Mouse (Mus musculus) gastrocnemius, postnatal 14 days (tissue): ENCODE data around the gene Grm6. TPM values are rescaled to one million over a fixed set of nuclear protein-coding genes. Genes with fewer than 3 reads are reported as not detected.

Experiments
- DNase-seq: peaks from one replicate; pipeline ENCODE4 v3.0.0; 2021; ENCODE audit warnings: mixed read lengths
- intact Hi-C: fragments of 180-260 bp; cut with DNase I; formaldehyde crosslinking; loops from one replicate; pipeline ENCODE4 v1.15.1; 2025; ENCODE audit warnings: low total_unique reads
- long read RNA-seq, 2 experiments: library from polyadenylated mRNA; stranded (forward); transcript quantifications; one replicate each; pipeline ENCODE4 v2.0.0; 2021
- total RNA-seq, 2 experiments: library from RNA; stranded (reverse); gene quantifications; 2 replicates each; pipeline ENCODE4 v1.2.3; 2021

Grm6 gene
- not detected for total RNA-seq
- long read RNA-seq, experiment 1: 0 reads
- long read RNA-seq, experiment 2: 0 reads

DNA sequence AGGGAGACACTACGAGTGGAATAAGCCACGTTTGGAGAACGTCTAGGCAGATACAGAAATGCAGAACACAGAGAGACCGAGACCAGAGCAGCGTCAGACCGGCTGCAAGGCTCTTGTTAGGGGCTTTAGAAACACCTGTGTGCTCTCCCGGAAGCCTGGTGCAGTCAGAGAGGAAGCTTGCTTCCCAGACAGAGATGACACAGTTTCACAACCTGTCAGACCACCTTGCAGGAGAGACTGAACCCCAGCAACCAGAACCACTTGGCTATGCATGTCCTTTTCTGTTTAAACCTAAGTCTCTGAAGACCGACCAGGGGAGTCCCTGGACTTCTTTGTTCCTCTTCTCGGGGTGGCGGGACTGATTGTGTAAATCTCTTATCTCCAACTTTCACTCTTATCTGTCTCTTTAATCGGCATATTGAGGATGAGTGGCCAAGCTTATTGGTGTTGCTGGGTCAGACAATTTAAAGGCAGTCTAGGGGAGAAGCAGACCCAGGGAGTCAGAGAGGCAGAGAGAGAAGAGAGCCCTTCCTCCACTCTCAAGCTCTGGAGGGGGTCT lies at the start of gene Grm6:
TSS of gene Grm6 (plus strand) at position 509 of the 559 bp plus-strand sequence.
- DNase-seq: no peak
- intact Hi-C loops: no loop called here

DNA sequence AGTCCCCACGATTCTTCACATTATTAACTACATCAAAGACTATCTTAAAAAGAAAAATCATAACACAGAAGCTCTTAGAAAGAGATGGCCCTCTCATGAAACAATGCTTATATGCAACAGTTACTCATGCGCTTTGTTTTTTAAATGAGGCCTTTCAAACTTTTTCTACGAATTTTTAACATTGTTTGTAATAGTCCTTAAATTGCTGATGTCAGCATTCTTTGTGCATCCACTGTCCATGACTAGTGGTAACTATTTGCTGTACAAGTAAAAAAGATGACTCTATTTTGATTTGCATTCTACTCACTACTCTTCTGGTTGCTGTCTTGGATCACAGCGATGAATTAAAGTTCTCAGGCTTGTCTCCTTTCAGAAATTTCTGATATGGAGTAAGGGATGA lies 36.3 kb upstream of the Grm6 start:
- no peak for DNase-seq
- intact Hi-C loops: no loop called here

DNA sequence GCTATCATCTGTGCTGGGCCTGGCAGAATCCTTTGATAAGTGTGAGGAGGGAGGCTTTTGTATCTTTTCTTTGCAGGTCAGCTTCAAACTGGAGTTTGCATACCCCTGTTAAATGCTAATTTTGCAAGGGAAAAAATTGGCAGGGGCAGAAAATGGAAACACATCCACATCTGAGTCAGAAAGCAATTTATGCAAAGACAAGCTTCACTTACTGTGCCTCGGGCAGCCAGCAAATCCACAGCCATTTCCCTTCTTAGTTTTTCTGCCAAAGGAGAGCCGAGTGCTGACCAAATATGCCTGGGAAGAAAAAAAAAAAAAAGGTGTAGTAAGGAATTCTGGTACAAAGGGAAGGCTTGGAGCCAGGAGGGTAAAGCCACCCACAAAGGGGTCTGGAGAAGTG lies 24.3 kb upstream of the Grm6 start:
- DNase-seq: no peak
- intact Hi-C loops: no loop called here

DNA sequence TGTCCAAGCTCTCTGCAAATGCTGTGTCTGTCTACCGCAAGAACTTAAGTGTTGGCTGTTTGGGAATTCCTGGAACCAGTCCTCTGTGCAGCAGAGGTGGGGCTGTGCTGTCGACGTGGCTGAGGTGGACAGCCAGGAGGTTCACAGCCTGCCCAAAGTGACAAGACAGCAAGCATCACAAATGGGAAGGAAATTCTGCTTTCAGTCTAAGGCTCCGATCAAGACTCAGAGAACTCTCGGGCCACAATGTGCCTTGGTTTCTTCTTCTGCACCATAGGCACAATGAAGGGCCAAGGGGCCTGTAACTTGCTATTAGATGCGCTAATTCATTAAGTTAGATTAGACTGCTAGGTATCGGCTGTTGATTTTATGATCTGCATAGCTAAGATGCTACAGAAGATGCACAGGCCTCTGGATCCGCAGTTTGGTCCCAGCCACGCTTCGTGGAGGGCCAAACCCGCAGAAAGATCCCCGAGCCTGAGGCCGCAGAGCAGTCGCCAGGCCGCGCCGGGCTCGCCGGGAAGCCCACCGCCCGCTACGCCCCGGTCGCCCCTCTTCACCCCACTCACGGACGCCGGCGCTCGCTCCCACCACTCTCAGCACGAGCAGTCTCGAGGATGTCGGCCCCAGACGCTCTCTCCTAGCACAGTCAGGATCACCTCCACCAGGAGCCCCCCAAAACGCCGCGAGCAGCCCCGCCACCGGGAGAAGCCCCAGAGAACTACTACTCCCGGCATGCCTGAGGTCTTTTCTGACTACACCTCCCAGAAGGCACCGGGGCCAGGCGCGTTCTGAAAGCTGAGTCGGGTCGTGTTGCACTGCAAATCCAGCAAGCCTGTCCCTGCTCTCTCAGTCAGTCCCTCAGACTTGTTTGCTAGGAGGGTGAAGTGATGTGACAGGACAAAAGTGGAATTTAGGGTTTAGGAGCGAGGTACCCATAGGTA lies 23.2 kb upstream of the Grm6 start, which contains the start of gene Zfp354c:
TSS of gene Zfp354c (minus strand) at position 715 of the 944 bp plus-strand sequence.
- intact Hi-C loops: no loop called here
- DNase-seq: peak; percentile 89

DNA sequence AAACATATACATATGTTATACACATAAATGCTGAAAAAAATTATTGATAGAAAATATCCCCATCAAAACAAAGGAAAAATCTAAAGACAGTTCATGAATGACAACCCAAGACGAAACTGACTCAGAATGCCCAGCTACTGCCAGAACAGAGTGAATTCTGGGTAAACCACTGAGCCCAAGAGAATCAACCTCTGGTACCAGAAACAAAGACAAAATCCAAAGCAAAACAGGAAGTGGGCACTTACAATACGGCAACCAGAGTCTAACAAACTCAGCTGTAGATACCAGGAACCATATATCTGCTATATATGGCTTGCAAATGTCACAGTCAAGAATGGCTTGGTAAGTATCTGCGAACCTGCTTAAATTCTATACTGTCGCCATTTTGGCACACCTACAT lies 14.8 kb upstream of the Grm6 start:
- intact Hi-C loops: loop anchor here (10.0 kb wide), 2 partner anchors 99 to 229 kb away; partner anchors contain the start of gene Zfp354b
- DNase-seq: no peak

DNA sequence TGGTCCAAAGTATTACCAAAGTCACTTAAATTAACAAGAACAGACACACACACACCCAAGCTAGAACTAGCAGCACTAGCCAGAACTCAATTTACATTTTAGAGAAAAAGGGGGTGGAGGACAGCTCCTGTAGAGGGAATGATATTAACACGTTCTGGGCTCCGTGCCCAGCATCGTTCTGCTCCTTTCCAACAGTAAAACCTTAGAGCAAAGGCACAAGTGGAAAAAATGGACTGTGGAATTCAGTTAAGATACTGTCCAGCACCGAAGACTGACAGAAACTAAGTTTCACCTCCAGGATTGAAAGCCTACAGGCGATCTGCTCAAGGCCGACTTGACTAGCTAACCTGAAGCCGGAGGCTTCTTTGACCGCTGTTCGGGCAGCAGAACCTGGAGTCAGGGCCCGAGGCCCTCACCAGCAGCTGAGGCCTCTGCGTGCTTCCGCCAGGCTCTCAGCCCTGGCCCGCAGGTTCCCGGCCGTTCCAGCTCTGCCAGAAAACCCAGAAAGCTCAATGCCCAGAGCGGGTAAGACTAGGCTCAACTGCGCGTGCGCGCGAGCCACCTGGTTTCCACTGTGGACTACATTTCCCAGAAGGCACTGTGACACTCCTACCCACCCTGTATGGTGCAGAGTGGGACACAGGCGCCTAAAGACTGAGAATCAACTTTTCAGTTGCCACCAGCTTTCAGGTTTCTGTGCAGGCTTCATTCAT lies 9.3 kb upstream of the Grm6 start, which contains the start of gene Zfp879:
TSS of gene Zfp879 (minus strand) at position 530 of the 713 bp plus-strand sequence.
- peak; percentile 85 for DNase-seq
- intact Hi-C loops: no loop called here

DNA sequence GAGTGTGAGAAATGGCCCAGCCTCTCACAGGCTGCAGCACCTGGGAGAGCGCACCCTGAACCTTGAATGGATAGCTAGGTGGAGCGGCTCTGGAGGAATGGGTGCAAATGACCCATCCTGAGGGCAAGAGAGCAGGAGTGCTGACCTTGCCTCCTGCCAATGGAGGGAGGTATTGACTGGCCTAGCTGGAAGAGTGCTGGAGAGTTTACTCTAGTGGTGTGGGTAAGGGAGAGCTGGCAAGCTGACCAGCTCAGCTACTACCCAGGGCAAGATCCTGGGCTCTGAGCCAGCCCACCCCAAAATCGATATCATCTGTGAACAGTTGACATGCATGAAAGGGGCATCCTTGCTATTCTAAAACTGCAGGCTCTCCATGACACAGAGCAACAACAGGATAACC lies 4.5 kb upstream of the Grm6 start:
- intact Hi-C loops: no loop called here
- no peak for DNase-seq

DNA sequence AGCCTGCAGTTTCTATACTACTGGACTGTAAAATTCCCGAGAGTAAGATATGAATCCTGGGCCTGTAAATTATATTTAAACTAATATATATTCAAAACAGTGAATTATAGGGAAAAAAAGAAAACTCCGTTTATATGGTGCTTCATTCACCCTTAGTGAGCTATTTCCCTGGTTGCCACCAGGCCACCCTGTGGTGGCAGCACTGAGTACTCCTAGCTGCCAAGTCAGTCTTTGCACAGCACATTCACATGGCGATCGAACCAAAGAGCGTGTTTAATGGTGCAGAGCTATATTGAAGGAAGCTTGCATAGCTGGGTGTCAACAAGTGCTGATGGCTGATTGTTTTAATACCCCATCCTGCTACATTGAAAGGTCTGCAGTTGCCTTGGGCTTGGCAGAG lies 3.4 kb upstream of the Grm6 start:
- intact Hi-C loops: no loop called here
- DNase-seq: no peak

DNA sequence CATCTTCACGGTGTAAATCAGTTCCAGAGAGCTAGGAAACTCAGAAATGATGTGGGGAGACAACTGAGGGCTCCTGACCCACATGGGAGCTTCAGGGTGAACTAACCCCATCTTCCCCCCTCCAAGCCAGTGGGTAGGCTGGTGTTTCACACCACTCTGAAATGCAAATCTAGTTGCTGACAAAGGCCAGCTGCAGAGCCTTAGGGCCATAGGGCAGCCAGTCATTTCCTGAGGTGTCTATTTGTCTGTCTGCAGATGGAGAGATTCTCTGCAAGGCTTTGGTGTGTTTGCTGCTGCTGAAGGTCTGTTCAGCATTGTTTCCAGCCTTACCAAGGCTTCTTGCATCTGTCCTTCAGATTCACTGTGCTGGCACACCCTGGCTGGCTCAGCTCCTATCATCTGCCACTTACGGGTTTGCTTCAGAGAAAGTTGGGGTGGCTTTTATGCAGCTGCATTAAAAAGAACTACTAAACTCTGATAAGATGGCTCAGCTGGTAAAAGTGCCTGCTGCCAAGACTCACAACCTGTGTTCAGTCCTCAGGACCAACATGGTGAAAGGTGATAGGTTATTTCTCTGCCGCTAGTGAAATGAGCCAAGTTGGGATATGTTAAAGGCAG lies 1.9 kb upstream of the Grm6 start:
- no peak for DNase-seq
- intact Hi-C loops: no loop called here

DNA sequence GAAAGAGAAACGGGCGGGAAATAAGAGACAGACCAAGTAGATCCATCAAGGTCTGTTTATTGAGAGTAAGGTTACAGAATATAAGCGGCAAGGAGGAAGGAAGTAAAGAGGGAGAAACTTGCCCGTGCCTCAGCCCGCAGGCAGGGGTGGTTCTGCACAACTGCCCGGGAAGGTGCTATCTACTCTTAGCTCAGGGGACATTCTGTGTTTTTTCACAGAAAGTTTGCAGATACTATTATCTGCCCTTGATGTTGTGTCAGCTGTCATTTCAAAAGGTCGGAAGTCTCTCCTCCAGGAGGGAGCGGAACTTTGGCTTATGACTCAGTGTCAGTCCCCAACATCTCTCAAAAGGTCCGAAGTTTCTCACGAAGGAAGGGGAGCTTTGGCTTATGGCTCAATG lies 1.2 kb upstream of the Grm6 start:
- intact Hi-C loops: no loop called here
- DNase-seq: no peak

DNA sequence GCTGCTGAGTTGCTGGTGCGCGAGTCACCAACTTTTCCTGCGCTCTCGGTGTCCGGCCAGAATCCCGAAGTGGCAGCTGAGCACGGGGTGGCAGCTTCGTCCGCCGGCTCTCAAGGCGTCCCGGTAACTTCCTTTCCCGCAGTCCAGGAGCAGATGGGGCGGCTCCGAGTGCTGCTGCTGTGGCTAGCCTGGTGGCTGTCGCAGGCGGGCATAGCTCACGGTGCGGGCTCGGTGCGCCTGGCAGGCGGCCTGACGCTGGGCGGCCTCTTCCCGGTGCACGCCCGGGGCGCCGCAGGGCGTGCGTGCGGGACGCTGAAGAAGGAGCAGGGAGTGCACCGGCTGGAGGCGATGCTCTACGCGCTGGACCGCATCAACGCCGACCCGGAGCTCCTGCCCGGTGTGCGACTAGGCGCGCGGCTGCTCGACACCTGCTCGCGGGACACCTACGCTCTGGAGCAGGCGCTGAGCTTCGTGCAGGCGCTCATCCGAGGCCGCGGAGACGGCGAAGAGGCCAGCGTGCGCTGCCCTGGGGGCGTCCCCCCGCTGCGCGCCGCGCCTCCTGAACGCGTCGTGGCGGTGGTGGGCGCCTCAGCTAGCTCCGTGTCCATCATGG lies 610 bp downstream of the Grm6 start:
- no peak for DNase-seq
- intact Hi-C loops: no loop called here

DNA sequence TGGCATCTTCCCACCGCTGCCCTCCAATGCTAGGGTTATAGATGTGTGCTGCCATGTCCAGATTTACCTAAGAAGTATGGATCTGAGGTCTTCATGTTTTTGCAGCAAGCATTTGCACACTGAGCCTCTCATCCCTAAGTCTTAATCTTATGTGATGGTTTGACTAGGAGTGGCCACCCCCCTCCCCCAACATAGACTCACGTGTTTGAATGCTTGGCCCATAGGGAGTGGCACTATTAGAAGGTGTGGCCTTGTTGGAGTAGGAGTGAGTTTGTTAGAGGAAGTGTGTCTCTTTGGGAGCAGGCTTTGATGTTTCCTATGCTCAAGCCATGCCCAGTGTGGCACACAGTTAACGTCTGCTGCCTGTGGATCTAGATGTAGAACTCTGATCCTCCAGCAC lies 28.2 kb downstream of the Grm6 start:
- DNase-seq: no peak
- intact Hi-C loops: no loop called here

DNA sequence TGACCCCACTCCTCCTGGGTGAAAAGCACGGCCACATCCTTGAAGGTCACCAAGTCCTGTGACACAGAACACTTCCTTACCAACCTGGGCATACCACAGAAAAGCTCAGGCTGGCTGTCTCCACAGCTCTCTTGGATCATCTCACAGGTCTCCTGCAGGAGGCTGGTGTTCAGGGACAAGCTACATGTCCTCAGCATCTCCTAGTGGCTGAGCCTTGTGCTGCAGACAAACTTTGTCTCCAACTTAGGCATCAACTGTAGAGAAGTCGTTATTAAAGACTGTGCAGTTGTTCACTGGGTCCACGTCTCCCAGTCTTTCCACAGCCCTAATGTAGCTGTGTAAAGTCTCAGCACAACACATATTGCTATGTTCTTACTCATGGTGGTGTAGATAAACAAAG lies 33.3 kb downstream of the Grm6 start:
- DNase-seq: no peak
- intact Hi-C loops: no loop called here

DNA sequence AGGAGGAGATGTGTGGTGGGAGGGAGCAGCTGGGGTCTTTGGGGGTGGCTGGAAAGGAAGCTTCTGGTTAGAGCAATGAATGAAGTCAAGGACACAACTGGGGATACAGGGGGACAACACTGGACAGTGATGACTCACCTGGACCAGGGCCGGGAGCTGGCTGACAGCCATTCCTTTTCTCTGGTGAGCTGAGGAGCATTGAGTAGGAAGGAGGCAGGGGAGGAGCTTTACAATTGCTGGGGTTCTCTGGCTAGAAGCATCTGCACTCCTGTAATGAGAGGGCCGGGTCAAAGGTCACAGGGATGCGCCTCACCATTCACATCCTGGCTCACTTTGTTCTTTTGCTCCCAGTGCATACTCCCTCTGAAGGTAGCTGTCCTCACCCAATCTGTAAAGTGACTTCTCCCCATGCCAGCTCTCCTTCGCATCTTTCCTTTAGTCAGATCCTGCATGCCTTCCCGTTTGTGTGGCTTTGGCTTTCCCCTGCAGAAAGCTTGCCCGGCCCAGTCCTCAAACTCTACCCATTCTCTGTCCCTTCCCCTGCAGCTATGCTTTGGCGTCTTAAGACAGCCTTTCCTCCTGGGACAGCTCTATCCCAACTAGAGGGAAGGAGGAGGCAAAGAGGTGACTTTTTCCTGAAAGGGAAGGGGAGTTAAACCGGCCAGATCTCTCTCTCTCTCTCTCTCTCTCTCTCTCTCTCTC lies 35.9 kb downstream of the Grm6 start:
- DNase-seq: peak; percentile 27
- intact Hi-C loops: no loop called here

DNA sequence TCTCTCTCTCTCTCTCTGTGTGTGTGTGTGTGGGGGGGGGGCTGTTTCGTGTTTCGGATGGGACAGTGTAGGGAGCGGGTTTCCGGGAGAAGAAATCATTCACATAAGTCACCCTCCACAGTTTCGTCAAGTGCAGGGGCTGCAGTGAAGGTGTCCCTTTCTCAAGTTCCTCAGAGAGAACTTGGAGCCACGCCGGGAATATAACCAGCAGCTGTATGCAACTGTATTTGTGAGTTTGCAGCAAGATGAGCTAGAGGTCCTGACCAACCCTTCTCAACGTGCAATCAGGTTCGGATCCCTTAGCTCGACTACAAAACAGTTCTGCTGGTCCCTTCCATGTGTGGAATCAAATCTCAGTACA lies 36.4 kb downstream of the Grm6 start:
- DNase-seq: peak; percentile 12
- intact Hi-C loops: no loop called here

DNA sequence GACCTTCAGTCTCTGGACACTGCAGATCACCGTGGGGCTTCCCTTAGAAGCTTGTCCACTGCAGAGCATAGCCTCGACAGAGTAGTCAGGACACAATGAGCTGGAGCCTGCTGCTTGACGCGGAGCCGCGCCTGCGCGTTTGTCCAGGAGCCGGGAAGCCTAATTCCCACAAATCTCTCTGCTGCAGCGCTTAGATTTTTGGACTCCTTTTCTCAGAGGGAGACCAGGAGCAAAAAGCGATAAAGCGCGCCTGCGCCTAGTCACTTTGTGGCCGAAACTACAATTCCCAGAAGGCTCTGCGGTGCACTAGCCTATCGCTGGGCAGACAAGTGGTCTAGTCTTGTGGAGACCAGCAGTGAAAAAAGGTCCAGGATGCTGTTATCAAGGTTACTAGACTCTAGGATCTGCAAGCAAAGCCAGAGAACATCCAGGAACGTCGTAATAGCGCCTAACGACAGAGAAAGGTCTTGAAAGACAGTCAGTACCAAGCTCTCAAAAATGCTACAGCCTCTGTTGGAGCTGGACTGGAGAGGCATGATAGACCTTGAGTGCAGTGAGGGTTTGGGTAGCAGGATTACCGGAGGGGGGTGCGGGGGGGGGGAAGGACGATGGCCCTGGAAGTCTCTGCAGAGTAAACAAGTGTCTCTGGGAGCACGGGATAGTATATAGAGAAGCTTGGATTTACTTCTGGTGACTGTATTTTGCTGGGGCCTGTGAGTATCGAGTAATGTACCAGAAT lies 37.1 kb downstream of the Grm6 start, which contains the start of gene Zfp454:
TSS of gene Zfp454 (minus strand) at position 262 of the 739 bp plus-strand sequence.
- DNase-seq: peak; percentile 85
- intact Hi-C loops: no loop called here

DNA sequence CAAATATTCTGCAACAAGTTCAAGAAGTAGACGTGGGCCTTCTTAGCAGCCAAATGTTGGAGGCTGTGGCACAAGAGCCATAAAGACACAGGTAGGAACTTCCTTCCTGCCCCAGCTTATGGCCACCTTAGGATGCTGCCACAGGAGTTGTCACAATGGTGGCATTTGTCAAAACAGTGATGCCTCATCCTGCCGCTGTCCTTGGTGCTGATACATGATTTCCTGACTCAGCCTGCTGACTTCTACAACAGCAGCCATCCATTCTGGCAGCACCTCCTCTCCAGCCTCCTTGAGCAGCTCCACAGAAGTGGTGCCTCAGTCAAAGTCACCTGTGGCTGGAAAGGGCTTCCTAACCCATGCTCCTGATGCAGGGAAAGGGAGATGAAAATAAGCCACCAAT lies 42.0 kb downstream of the Grm6 start:
- no peak for DNase-seq
- intact Hi-C loops: no loop called here

DNA sequence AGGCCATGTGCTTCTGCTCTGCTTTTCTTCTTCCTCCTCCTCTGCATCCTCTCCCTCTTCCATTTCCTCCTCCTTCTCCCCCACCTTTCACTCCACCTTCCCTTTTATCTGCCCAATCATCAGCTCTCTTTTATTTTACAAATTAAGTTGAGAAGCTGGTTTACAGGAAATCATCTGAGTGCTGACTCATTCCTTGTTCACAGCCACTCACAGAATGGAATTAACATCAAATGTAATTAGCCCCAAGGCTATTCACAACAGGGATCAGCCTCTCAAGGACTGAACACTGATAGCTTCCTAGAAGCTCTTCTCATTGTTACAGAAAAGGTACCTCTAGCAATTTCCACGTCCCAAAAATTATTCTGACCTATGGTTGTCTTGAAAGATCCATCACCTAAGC lies 46.9 kb downstream of the Grm6 start:
- intact Hi-C loops: no loop called here
- DNase-seq: no peak
